Mouse (Mus musculus) layer of hippocampus, adult 8-10 months (tissue): ENCODE results near the gene Poc1b. TPM values are rescaled to one million over a fixed set of nuclear protein-coding genes. Genes with fewer than 3 reads are reported as not detected.
"Not testable (repeated sequence)": the region's sequence is repeated elsewhere in the genome, so short reads cannot be mapped to it uniquely, and the experiment has no call there.

ENCODE experiments used
- DNase-seq, 2 experiments: peaks; one replicate each; pipeline ENCODE4 v3.0.0; 2022; ENCODE audit warnings: low spot score in 2 of 2
- total RNA-seq, 4 experiments: library from RNA; stranded (reverse); gene quantifications; 2 replicates each; pipeline ENCODE4 v1.2.4; 2022

Gene Poc1b
- total RNA-seq, 4 experiments from 2014 or later, result 7.4 to 11.2 (median 8.1) TPM

GRCm38 (mm10) chr10:99156808-99157207 lies 50.0 kb downstream of the Poc1b start:
- DNase-seq, result no peak

DNA sequence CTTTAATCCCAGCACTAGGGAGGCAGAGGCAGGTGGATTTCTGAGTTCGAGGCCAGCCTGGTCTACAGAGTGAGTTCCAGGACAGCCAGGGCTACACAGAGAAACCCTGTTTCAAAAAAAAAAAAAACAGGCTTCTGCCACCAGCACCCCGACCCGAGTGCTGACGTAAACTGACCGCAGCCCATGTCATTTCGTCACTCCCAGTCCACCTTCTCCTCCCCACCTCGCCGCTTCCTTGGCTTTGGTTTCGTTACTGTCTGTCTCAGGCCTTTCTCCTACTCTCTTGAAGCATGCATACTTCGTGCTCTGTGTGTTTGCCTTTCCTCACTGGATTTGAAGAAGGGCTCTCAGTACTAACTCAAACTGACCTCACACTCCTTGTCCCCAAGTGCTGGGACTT lies 50.9 kb downstream of the Poc1b start:
- not testable (repeated sequence) for DNase-seq

- DNase-seq, result no peak
Measured at GRCm38 (mm10) chr10:99161987-99162582, 55.2 kb downstream of the Poc1b start.

DNA sequence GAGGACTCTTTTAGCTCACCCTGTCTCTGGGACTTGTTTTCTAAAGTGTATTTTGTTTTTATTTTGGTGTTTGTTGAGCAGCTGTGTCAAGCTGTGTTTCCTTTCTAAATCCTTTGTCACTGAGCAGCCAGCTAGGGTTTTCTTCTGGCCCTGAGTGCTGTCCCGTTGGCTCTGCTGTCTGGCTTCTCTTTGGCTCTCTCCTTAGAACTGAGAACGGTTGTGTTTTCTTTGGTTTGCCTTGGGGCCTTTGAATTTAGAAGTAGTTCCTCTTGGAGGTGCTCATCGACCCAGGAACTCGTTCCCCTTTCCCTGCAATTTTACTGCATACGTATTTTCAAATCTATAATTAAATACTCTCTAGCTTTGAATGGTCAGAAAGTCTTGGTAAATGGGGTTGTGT lies 56.2 kb downstream of the Poc1b start:
- no peak for DNase-seq

DNA sequence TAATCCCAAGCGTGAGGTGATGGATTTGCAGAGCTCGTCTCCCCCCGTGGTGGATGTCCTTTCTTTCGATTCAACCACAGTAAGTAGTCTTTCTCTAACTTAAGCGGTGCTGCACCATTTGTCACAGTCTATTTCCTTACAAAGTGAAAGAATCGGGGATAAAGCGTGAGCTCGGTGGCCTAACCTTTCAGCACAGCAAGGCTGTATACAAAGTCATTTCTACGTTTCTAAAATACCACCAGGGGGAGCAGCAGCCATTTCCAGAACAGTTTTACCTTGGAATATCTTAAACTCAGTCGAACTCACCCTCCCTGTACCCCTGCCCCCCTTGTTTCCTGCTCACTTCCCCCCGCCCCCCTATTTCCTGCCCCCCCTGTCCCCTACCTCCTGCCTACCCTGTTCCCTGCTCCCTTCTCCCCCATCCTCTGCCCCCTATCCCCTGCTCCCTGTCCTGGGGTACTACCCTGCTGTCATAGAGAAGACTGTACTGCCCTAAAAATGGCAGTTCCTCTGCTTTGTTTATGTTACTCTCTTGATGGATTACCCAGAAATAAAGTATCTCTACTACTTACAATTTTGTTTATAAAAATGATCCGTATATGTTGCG lies 58.1 kb downstream of the Poc1b start:
- no peak for DNase-seq

DNA sequence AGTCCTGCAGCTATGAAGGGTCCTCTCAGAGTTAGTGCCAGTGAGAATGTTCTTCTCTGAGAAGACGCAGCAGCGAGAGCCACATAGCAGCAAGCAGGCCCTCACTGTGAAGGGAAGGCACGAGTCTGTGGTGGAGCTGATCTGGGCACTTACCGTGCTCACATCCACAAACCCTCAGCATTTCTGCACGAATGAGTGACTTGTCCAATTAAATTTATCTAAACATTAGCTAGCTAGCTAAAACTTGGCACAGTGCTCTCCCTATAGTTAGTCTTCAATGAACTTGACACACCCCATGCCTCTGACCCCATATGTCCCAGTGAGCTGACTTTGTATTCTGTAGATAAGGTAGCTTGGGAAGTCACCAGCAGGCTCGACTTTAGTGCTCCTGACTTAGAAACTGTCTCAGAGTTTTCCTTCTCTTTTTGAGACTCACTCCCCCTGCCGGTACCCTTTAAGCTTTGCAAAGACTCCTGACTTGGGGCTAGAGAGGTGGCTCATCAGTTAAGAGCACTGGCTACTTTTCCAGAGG lies 59.0 kb downstream of the Poc1b start:
- no peak for DNase-seq

- no peak for DNase-seq
Measured at GRCm38 (mm10) chr10:99166392-99166791, 59.6 kb downstream of the Poc1b start.

- DNase-seq, result no peak
Measured at GRCm38 (mm10) chr10:99168404-99168803, 61.6 kb downstream of the Poc1b start.

DNA sequence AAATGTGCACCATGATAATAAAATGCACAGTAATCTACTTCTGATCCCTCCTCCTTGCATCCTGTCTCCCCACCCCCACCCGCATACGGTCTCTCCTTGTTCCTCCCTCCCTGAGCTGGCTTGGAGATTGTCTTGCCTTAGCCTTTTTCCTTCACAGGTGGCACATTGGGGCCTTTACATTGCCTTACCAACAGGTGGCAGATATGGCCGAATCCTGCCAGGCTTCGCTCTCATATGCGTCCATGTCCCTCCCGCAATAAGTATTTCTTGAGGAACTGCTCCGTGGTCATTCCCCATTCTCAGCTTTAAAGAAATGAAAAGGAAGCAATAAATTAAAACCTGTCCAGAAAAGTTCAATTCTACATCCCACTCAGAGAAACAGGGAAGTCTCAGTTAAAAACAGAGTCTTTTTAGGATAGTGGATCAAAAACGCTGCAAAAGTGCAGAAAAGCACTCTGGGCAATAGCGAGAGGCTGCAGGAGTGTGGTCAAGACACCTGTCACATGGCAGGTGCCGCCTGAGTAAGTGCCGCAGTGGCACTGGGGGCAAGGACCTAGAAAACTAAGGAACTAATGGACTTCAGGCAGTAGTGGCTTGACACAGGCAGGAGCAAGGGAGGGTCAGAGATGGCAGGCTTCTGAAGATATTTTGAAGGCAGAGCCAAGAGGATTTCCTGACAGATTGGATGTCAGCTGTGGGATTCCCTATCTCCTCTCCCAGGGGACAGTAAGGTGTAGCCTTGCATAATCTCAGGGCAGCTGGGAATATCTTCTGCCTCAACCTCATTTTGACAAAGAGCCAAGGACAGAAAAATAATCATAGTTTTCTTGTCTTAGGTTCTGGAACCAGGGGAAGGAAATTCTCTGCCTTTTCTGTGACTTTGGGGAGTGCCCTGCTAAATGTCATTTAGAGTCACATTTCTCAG lies 62.3 kb downstream of the Poc1b start:
- DNase-seq, result no peak

- no peak for DNase-seq
Measured at GRCm38 (mm10) chr10:99169765-99170129, 62.9 kb downstream of the Poc1b start.

DNA sequence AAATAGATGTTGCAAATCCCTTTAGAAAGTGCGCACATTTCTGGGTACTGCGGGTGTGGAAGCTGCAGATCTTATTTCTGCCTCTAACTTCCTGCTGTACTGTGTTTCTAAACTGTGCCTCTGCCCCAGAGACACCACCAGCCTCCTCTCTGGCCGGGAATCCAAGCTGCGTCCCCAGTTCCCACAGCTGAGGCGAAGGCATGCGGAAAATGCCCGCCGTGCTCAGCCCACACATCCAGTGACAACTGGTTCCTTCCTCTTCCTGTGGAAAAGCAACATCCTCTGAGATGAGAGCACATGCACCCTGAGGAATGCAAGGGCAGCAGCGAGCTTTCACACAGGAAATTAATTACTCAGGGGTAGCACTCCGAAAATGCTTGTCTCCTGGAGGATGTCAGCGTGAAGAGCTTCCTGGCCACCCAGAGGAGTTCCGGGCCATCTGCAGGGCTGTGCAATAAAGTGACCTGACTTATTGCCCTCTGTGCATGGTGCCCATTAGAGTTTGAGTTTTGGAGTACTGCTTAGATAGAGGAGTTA lies 65.2 kb downstream of the Poc1b start:
- DNase-seq, result no peak

GRCm38 (mm10) chr10:99172906-99173507 lies 66.2 kb downstream of the Poc1b start:
- DNase-seq, result no peak

DNA sequence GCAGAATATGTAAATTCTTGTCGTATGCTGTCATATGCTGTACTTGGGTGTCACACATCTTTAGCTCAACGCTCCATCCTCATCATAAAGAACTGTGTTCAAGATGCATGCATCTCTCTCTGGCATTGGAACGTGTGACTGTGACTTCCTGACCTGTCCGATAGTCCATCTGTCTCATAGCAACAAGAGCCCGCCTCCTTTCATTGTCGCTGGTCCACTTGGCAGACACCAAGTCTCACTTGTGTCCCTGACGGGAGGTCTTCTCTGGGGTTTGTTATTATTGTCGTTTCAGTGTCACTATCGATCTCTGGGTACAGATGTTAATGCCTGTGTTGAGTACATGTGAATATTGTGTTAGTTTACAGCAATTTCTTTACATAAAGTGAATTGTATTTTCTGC lies 70.1 kb downstream of the Poc1b start:
- no peak for DNase-seq

DNA sequence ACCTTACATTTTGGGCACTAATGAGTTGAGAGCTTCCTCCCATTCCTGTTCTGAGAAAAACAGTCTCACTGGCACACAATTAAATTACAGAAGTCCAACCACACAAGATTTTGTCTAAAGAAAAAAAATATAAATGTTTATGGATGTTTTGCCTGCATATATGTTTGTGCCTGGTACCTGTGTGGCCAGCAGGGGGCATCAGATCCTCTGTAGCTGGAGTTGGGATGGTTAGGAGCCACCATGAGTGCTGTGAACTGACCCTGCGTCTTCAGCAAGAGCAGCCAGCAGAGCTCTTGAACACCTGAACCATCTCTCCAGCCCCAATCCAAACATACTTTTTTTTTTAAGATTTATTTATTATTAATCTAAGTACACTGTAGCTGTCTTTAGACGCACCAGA lies 71.3 kb downstream of the Poc1b start:
- DNase-seq, result no peak

DNA sequence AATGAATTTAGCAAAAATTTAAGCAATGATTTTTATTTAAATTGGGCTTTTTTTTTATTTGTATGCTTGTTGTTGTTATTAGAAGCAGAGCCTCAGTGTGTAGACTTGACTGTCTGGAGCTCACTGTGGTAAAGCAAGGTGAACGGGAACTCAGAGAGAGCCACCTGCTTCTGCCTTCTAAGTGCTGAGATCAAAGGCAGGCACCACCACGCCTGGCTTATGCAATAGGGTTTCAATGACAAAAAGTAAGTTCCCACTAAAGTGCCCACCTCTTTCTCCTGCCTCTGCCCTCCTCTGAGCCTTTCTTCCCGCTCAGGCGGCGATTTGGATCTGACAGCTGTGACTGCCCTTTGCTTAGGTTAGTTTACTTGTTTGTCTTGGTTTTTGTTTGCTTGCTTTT lies 72.3 kb downstream of the Poc1b start:
- DNase-seq, result no peak

GRCm38 (mm10) chr10:99179566-99179965 lies 72.7 kb downstream of the Poc1b start:
- no peak for DNase-seq

GRCm38 (mm10) chr10:99181497-99181896 lies 74.7 kb downstream of the Poc1b start:
- no peak for DNase-seq

GRCm38 (mm10) chr10:99182107-99182506 lies 75.3 kb downstream of the Poc1b start:
- DNase-seq, result no peak

DNA sequence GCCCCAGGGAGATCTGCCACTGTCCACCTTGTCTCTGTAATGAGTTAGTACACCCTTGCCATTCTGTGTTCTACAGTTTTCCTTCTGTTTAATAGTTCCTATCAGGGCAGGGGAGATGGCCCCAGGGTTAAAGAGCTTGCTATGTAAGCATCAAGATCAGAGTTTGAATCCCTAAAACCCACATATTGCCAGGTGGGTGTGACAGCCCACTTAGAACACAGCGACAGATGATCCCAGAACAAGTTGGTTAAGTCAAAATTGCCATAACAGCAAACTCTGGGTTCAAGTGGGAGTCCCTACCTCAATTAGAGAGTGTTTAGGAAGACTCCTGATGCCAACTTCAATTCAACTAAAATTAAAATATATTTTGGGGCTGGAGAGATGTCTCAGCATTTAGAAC lies 81.3 kb downstream of the Poc1b start:
- DNase-seq, result no peak

- DNase-seq, result no peak
Measured at GRCm38 (mm10) chr10:99188656-99189603, 82.1 kb downstream of the Poc1b start.
